Mouse (Mus musculus): ENCODE data around the gene Stk32b. TPM values are rescaled to one million over a fixed set of nuclear protein-coding genes. Genes with fewer than 3 reads are reported as not detected.

Stk32b gene
- polyA plus RNA-seq, 1 experiment from 2014 or later, result 2.4 TPM

DNA sequence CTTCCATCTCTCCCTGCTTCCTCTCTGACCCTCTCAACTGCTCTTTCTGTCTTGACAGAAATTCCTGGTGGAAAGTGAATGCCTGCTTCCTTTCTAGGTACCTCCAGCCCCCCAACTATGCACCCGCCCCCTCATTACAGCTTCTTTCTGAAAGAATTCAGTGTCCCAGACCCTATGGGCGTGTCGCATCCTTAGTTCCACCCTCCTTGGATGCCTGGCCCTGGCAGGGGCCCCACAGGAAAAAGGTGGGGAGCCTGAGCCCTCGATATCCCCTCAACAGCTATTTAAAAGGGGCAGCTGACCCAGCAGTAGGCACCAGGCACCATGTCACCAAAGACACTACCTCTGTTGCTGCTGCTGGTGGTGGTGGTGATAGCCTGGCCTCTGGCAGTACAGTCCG is 18.3 kb upstream of the Stk32b start, which contains the start of gene Cytl1:
Gene Cytl1, plus strand, starts transcription at position 296 of the 400 bp plus-strand sequence.
- Histone ChIP-seq H3K9me3 (replicated peaks; ENCODE audit: control insufficient read depth, low read length) (no peaks in the 10 kb centered on the region), H3K9ac (replicated peaks; ENCODE audit: low read length) (no peak within 1 kb of the TSS), H3K27ac (replicated peaks; ENCODE audit: low read depth, low read length) (no peak within 1 kb of the TSS), H3K4me2 (ENCODE audit: low read depth, low read length) (no peak within 1 kb of the TSS), H3K4me1 (ENCODE audit: control insufficient read depth, insufficient read depth, low read length) (no peaks in the 10 kb centered on the region), H3K4me3 (ENCODE audit: low read depth, low read length) (no peak within 1 kb of the TSS), H3K27me3 (ENCODE audit: control insufficient read depth, insufficient read depth, low read length) (no peaks in the 10 kb centered on the region; the same call in 1 of the 2 replicates), H3K36me3 (replicated peaks; ENCODE audit: control insufficient read depth, insufficient read depth, low read depth, low read length) (no peaks in the 10 kb centered on the region)
- ATAC-seq (replicated peaks; ENCODE audit: insufficient number of reproducible peaks, low FRiP score, low TSS enrichment, low read depth) (no peak), DNase-seq (ENCODE audit: low spot score) (no peak)
- 41% methylated on average over 5 of the region's 5 CpGs for WGBS

GRCm38 (mm10) chr5:37730781-37731180 is 13.8 kb upstream of the Stk32b start:
- Histone ChIP-seq H3K27me3 (ENCODE audit: control insufficient read depth, insufficient read depth, low read length) (no peaks in the 10 kb centered on the region), H3K9ac (replicated peaks; ENCODE audit: low read length) (no peak overlapping the region), H3K36me3 (replicated peaks; ENCODE audit: control insufficient read depth, insufficient read depth, low read depth, low read length) (no peaks in the 10 kb centered on the region), H3K4me3 (ENCODE audit: low read depth, low read length) (no peak overlapping the region), H3K4me2 (ENCODE audit: low read depth, low read length) (no peak overlapping the region), H3K4me1 (ENCODE audit: control insufficient read depth, insufficient read depth, low read length) (no peaks in the 10 kb centered on the region), H3K9me3 (replicated peaks; ENCODE audit: control insufficient read depth, low read length) (no peaks in the 10 kb centered on the region), H3K27ac (replicated peaks; ENCODE audit: low read depth, low read length) (no peak overlapping the region)
- WGBS, result 86% methylated on average over 2 of the region's 2 CpGs
- no peak for DNase-seq (ENCODE audit: low spot score)
- ATAC-seq (replicated peaks; ENCODE audit: insufficient number of reproducible peaks, low FRiP score, low TSS enrichment, low read depth), result no peak

DNA sequence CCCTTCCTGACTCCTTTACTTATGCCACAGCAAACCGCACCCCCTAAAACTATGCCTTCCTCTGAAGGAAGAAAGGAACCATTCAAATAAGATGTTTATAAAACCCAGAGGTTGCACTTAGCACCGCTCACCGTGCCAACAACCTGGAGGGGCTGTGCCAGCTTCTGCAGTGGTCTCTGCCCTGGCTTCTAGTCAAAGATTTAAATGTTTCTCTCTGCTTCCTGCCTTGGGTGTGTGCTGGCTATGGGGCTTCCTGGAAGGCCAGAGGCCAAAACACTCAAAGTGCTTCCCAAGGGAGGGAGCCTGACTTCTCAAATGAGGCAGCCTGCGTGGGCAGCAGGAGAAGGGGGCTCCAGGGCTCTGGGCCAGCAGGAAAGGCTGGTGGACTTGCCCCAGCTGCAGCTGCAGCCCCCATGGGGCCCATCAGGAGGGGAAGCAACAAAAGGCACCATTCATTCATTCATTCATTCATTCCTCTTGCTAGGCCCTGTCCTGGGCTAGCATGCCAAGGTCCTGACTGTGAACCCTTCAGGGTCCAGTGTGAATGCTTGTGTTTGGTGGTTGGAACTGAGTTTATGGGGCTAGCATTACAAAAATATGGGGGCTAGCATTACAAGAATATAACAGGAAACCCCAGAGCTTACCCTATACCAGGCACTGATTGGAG is 8.4 kb upstream of the Stk32b start:
- Histone ChIP-seq H3K9ac (replicated peaks; ENCODE audit: low read length) (no peak overlapping the region), H3K9me3 (replicated peaks; ENCODE audit: control insufficient read depth, low read length) (no peaks in the 10 kb centered on the region), H3K4me2 (ENCODE audit: low read depth, low read length) (no peak overlapping the region), H3K4me3 (ENCODE audit: low read depth, low read length) (no peak overlapping the region), H3K27me3 (ENCODE audit: control insufficient read depth, insufficient read depth, low read length) (no peaks in the 10 kb centered on the region), H3K36me3 (replicated peaks; ENCODE audit: control insufficient read depth, insufficient read depth, low read depth, low read length) (no peaks in the 10 kb centered on the region), H3K27ac (replicated peaks; ENCODE audit: low read depth, low read length) (no peak overlapping the region), H3K4me1 (ENCODE audit: control insufficient read depth, insufficient read depth, low read length) (peaks cover 2% of the 10 kb centered on the region; the same call in 1 of the 2 replicates)
- ATAC-seq (replicated peaks; ENCODE audit: insufficient number of reproducible peaks, low FRiP score, low TSS enrichment, low read depth) (no peak), DNase-seq (ENCODE audit: low spot score) (no peak)
- WGBS, result 68% methylated on average over 4 of the region's 4 CpGs

GRCm38 (mm10) chr5:37720670-37721069 is 3.7 kb upstream of the Stk32b start:
- Histone ChIP-seq H3K36me3 (replicated peaks; ENCODE audit: control insufficient read depth, insufficient read depth, low read depth, low read length) (no peaks in the 10 kb centered on the region), H3K9ac (replicated peaks; ENCODE audit: low read length) (no peak overlapping the region), H3K4me2 (ENCODE audit: low read depth, low read length) (no peak overlapping the region), H3K4me3 (ENCODE audit: low read depth, low read length) (no peak overlapping the region), H3K9me3 (replicated peaks; ENCODE audit: control insufficient read depth, low read length) (no peaks in the 10 kb centered on the region), H3K4me1 (ENCODE audit: control insufficient read depth, insufficient read depth, low read length) (peaks cover 2% of the 10 kb centered on the region; the same call in 1 of the 2 replicates), H3K27me3 (ENCODE audit: control insufficient read depth, insufficient read depth, low read length) (peaks cover 13% of the 10 kb centered on the region), H3K27ac (replicated peaks; ENCODE audit: low read depth, low read length) (no peak overlapping the region)
- ATAC-seq (replicated peaks; ENCODE audit: insufficient number of reproducible peaks, low FRiP score, low TSS enrichment, low read depth) (no peak), DNase-seq (ENCODE audit: low spot score) (peak; percentile 36)
- WGBS, result 23% methylated on average over 6 of the region's 6 CpGs

GRCm38 (mm10) chr5:37717384-37717963 is 503 bp upstream of the Stk32b start:
- H3K4me2 ChIP-seq (ENCODE audit: low read depth, low read length), result peak overlapping the region; percentile 70
- 1% methylated on average over 14 of the region's 14 CpGs for WGBS
- no peaks in the 10 kb centered on the region for H3K36me3 ChIP-seq (replicated peaks; ENCODE audit: control insufficient read depth, insufficient read depth, low read depth, low read length)
- H3K27ac ChIP-seq (replicated peaks; ENCODE audit: low read depth, low read length), result no peak overlapping the region
- peak overlapping the region; percentile 56 for H3K9ac ChIP-seq (replicated peaks; ENCODE audit: low read length)
- H3K4me3 ChIP-seq (ENCODE audit: low read depth, low read length), result peak overlapping the region; percentile 45
- ATAC-seq (replicated peaks; ENCODE audit: insufficient number of reproducible peaks, low FRiP score, low TSS enrichment, low read depth) (peak; percentile 36; the same call in 1 of the 2 replicates), DNase-seq (ENCODE audit: low spot score) (peak; percentile 74)
- H3K27me3 ChIP-seq (ENCODE audit: control insufficient read depth, insufficient read depth, low read length), result peaks cover 15% of the 10 kb centered on the region
- peaks cover 2% of the 10 kb centered on the region; the same call in 1 of the 2 replicates for H3K4me1 ChIP-seq (ENCODE audit: control insufficient read depth, insufficient read depth, low read length)
- H3K9me3 ChIP-seq (replicated peaks; ENCODE audit: control insufficient read depth, low read length), result no peaks in the 10 kb centered on the region

DNA sequence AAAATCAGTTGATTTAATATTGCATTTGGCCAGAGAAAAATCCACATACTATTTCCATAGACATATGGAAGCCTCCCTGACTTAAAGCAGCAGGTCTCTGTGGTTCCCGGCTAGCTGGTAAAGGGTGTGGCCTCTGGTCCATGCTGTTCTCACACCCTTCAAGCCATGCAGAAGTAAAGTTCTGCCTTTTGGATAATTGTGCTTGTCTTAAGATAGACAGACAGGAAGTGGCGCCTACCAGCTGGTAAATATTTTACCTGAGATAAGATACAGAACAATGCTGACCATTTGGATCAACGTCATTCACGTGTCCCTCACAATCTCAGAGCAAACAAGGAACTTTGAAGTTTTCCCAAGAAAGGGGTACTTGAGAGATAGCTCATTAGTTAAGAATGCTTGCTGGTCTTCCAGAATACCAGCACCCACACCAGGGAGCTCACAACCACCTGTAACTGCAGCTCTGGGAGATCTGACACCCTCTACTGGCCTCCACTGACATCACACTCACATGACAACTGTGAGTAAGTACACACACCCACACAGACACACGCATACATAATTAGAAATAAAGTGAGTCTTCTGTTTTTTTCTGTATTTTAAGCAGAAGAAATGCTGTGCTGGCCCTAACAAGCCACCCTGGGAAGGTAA is 7.6 kb downstream of the Stk32b start:
- no peak overlapping the region for H3K9ac ChIP-seq (replicated peaks; ENCODE audit: low read length)
- no peak for ATAC-seq (replicated peaks; ENCODE audit: insufficient number of reproducible peaks, low FRiP score, low TSS enrichment, low read depth)

GRCm38 (mm10) chr5:37708124-37708523 is 8.8 kb downstream of the Stk32b start:
- ATAC-seq (replicated peaks; ENCODE audit: insufficient number of reproducible peaks, low FRiP score, low TSS enrichment, low read depth) (no peak), DNase-seq (ENCODE audit: low spot score) (no peak)
- H3K4me1 ChIP-seq (ENCODE audit: control insufficient read depth, insufficient read depth, low read length), result no peaks in the 10 kb centered on the region
- H3K27ac ChIP-seq (replicated peaks; ENCODE audit: low read depth, low read length), result no peak overlapping the region
- no peak overlapping the region for H3K9ac ChIP-seq (replicated peaks; ENCODE audit: low read length)
- no peak overlapping the region for H3K4me3 ChIP-seq (ENCODE audit: low read depth, low read length)
- no peaks in the 10 kb centered on the region for H3K27me3 ChIP-seq (ENCODE audit: control insufficient read depth, insufficient read depth, low read length)
- no peak overlapping the region for H3K4me2 ChIP-seq (ENCODE audit: low read depth, low read length)
- H3K36me3 ChIP-seq (replicated peaks; ENCODE audit: control insufficient read depth, insufficient read depth, low read depth, low read length), result no peaks in the 10 kb centered on the region
- H3K9me3 ChIP-seq (replicated peaks; ENCODE audit: control insufficient read depth, low read length), result no peaks in the 10 kb centered on the region
- WGBS, result 74% methylated on average over 3 of the region's 3 CpGs

More for the DNA sequence above, 7.6 kb downstream of the Stk32b start:
- Histone ChIP-seq H3K4me3 (ENCODE audit: low read depth, low read length) (no peak overlapping the region), H3K36me3 (replicated peaks; ENCODE audit: control insufficient read depth, insufficient read depth, low read depth, low read length) (no peaks in the 10 kb centered on the region), H3K4me1 (ENCODE audit: control insufficient read depth, insufficient read depth, low read length) (no peaks in the 10 kb centered on the region), H3K9me3 (replicated peaks; ENCODE audit: control insufficient read depth, low read length) (no peaks in the 10 kb centered on the region), H3K4me2 (ENCODE audit: low read depth, low read length) (no peak overlapping the region), H3K27ac (replicated peaks; ENCODE audit: low read depth, low read length) (no peak overlapping the region), H3K27me3 (ENCODE audit: control insufficient read depth, insufficient read depth, low read length) (no peaks in the 10 kb centered on the region)
- WGBS, result 85% methylated on average over 5 of the region's 5 CpGs
- no peak for DNase-seq (ENCODE audit: low spot score)

DNA sequence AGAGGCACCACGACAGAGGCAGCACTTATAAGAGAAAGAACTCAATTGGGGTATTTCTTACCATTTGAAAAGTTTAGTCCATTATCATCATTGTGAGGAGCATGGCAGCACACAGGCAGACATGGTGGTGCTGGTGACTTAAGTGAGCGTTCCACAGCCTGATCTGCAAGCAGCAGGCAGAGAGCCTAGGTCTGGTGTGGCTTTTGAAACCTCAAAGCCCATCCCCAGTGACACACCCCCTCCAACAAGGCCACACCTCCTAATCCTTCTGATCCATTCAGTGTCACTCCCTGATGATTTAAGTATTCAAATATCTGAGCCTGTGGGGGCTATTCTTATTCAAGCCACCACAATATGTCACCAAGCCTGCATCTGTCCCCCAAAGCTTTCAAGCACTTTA is 12.0 kb downstream of the Stk32b start:
- H3K4me1 ChIP-seq (ENCODE audit: control insufficient read depth, insufficient read depth, low read length), result no peaks in the 10 kb centered on the region
- no peaks in the 10 kb centered on the region for H3K36me3 ChIP-seq (replicated peaks; ENCODE audit: control insufficient read depth, insufficient read depth, low read depth, low read length)
- no peak for DNase-seq (ENCODE audit: low spot score)
- H3K4me3 ChIP-seq (ENCODE audit: low read depth, low read length), result no peak overlapping the region
- H3K4me2 ChIP-seq (ENCODE audit: low read depth, low read length), result no peak overlapping the region
- WGBS, result 89% methylated on average over 2 of the region's 2 CpGs
- no peaks in the 10 kb centered on the region for H3K27me3 ChIP-seq (ENCODE audit: control insufficient read depth, insufficient read depth, low read length)
- no peak for ATAC-seq (replicated peaks; ENCODE audit: insufficient number of reproducible peaks, low FRiP score, low TSS enrichment, low read depth)
- no peak overlapping the region for H3K9ac ChIP-seq (replicated peaks; ENCODE audit: low read length)
- no peaks in the 10 kb centered on the region for H3K9me3 ChIP-seq (replicated peaks; ENCODE audit: control insufficient read depth, low read length)
- no peak overlapping the region for H3K27ac ChIP-seq (replicated peaks; ENCODE audit: low read depth, low read length)

Data from embryonic facial prominence, embryonic 11.5 days (tissue).